Mouse (Mus musculus) adrenal gland, adult 18-20 months (tissue): ENCODE measurements around the gene Herc4. TPM values are rescaled to one million over a fixed set of nuclear protein-coding genes. Genes with fewer than 3 reads are reported as not detected.
A peak's percentile ranks its signal among the peaks of the same experiment; 100 is the strongest.

Source experiments
- DNase-seq, 2 experiments: peaks; one replicate each; pipeline ENCODE4 v3.0.0; 2021 to 2022; ENCODE audit warnings: low spot score in 2 of 2
- long read RNA-seq, 2 experiments: library from polyadenylated mRNA; stranded (forward); transcript quantifications; one replicate each; pipeline ENCODE4 v2.0.0; 2021
- total RNA-seq, 2 experiments: library from RNA; stranded (reverse); gene quantifications; 1 replicate in 1 of 2; 2 replicates in 1 of 2; pipeline ENCODE4 v1.2.3; 2021

Herc4 gene
- 100 to 1,000 TPM; 132 to 179 TPM for total RNA-seq
- long read RNA-seq, experiment 1, transcript Herc4-201 (25 exons, 3,898 nt), result major isoform, 36 of 89 reads
- long read RNA-seq, experiment 1, transcript Herc4-208 (26 exons, 3,914 nt), result minor isoform, 25 of 89 reads
- long read RNA-seq, experiment 1, partial matches to known transcripts, result 10 of 89 reads
- long read RNA-seq, experiment 1, other reads (novel, unspliced or antisense), result 18 of 89 reads
- long read RNA-seq, experiment 2, transcript Herc4-208 (26 exons, 3,914 nt), result minor isoform, 27 of 201 reads
- long read RNA-seq, experiment 2, transcript Herc4-201 (25 exons, 3,898 nt), result major isoform, 111 of 201 reads
- long read RNA-seq, experiment 2, partial matches to known transcripts, result 16 of 201 reads
- long read RNA-seq, experiment 2, other reads (novel, unspliced or antisense), result 47 of 201 reads

DNA sequence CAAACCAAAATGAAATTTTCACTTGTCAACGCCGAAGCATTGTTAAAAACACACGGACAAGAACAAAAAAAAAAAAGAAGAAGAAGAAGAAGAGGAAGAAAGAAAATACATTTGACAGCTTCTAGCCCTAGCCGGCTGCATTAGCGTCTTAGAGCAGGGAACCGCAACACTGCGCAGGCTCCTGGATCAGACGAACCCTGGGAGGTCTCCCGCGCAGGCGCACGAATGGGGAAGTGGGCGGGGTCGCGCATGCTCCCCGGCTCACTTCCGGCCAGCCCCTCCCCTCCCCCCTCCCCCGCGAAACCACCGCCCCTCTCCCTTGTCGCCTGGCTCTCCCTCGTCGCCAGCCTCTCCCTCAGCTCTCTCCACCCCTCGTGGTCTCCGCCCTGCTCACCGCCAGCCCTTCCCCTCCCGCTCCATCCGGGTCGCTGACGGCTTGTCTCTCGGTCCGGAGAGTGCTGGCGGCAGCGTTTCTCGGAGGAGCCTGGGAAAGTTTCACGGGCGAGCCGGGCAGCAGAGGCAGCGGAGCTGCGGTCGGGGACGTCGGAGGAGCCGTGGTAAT, at the start of gene Herc4:
Herc4 (plus strand) TSS at position 318 of the 562 bp plus-strand sequence.
- peak; percentile 96 for DNase-seq

DNA sequence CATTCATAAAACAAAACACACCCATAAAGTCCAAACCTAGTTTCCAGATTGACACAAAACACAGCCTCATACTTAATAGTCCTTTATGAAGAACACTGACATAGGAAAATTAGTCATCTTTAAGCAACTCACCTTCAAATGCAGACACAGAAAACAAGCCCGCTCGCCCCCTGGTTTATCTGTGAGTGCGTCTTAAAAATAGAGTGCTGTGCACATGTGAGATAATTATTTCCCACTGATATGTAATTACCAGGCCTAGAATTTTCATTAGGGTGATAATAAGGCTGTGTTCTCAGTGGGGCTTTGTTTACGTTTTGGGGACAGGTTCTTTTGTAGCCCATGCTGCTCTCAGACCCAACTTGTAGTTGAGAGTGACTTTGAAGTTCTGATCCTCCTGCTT, 44.6 kb upstream of the Herc4 start:
- DNase-seq, result no peak

DNA sequence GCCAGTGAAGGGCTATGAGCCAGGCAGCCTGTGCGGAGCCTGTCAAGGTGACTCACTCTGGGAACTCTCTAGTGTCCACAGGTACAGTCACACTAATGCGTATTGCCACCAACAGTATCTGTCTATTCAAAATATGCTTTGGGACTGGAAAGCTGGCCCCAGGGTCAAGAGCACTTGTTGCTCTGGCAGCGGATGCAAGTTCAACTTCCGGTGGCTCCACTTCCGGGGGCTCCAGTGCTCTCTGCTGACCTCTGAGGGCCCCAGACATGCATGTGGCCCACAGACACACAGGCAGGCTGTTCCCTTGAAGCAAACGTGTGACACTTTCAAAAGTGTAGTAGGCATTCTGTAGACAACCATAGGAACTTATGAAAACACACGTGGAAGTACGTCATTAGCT, 42.1 kb upstream of the Herc4 start:
- no peak for DNase-seq

DNA sequence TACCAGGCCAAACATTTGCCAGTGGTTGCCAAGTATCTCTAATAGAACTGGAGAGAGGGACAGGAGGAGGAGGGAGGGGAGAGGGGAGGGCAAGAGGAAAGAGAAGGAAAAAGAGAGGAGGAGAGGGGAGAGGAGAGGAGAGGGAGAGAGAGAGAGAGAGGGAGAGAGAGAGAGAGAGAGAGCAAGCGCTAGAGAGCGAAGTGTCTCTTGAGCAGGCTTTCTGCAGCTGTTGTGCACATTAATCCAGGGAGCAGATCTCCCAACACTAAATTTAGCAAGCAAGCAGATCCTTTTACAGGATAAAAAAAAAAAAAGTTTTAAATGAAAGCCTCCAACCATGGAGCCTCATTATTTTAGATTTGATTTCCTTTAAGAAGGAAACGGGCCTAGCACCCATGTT, 40.6 kb upstream of the Herc4 start:
- DNase-seq, result no peak

DNA sequence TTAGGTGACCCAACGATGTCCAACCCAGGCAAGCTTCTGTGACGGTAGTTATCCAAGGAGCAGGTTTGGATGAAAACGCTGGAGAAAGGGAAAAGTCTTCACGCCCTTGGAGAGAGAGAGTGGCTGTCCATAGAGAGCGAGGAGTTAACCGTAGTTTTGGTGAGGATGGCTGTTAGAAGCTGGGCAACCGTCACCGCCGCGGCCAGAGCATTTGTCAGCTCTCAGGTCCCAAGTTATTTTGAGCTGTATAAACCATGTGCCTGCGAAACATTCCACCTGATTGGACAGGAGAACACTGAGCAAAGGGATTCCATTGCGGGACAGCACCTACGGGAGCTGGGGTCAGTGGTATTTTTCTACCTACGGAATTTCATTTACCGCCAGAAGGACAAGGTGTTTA, 39.9 kb upstream of the Herc4 start, which contains the start of gene Mypn:
Mypn (minus strand) TSS at position 225 of the 400 bp plus-strand sequence.
- no peak for DNase-seq

DNA sequence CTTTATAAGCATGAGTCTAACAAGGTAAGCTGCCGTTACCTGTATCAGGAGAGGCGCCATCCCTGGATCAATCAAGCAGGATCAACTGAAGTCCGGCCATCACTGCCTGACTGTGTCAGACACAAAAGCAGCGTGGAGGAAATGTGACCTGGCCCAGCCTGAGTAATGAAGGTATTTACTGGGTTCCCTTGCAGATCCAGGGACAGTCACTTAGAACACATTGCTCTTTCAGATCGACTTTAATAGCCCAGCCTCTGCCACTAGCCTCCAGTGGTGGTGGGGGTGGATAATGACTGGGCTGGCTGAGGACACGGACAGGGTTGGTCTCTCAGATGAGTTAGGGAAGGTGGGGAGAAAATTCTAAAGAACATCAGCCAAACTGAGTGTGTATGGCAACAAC, 34.7 kb upstream of the Herc4 start:
- no peak for DNase-seq

DNA sequence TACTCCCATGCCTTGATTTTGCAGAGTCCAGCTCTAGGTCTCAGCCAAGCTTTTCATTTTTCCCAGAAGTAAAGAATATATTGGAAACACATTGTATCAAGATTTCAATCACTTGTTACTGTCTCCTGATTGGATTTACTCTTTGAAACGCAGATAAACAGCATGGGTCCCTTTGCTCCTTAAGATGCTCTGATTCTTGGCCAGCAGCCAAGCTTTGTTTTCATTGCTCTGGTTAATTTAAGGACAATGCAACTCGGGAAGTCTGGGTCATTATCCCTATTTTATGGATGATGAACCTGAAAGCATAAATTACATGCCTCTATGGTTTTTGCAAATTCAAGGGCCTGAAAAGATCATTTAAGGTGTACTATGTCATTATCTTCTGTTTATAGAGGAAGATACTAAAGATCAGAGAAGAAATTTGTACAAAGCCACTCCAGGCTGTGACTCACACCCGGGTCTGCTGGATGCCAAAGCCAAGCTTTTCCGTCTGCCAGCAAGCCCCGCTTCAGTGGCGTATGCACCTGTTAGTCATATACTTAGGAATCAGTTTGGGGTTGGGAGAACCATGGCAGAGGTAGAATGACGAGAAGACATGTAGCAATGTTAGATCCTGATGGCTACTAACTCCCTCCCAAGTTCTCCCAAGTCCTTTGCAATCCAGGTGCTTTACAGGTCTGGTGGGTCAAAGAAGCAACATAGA, 22.4 kb upstream of the Herc4 start:
- DNase-seq, result no peak

DNA sequence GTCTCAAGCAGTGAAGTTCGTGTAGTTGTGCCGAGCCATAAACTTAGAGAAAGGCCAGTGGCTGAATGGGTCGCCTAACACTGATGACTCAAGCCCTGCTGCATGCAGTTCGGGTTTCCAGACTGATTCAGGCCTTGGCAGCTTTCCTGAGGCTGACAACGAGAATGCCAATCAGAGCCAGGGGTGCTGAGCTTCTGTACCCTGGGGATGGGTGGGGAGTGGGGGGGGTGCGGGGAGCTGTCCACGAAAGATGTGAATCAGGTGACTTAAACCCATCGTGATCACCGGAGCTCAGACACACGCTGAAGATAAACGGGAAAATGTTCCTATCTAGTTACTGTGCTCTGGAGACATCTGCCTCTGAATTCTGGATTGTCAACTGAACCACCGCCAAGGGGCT, 19.3 kb upstream of the Herc4 start:
- DNase-seq, result peak in 1 of 2 experiments; percentile 33

DNA sequence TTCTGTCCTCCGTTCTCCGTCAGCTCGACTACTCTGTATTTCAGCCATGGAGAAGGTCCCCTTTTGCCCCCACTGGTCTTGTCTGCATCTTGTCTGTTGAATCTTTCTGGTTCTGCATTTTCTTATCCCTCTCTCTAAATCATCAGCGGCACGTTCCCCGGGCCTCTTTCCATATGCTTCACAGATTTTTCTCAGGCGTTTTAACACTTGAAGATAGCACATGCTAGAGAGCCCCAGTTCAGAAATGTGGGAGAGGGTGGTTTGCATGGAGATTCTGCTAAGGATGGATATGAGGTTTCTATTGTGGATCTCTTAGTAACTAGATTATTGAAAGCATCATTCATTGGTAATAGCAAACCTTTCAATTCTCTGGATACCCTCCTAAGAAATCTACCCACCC, 13.3 kb upstream of the Herc4 start:
- no peak for DNase-seq

DNA sequence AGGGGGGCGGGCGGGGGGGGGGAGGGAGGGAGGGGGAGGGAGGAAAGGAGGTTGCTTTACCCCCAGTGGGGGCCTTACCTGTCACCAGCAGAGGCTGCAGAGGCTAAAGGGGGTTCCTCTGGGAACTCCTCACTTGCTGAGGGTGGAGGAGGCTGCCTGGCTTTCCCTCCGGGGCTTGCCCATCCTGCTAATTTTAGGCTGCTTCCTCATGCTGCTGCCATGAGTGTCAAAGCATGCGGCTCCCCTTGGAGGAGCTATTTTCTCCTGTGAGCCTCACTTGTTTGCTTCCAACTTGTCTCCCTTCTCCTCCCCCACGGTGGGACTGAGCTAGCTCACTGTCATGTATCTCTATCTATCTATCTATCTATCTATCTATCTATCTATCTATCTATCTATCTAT, 12.8 kb upstream of the Herc4 start:
- no peak for DNase-seq

DNA sequence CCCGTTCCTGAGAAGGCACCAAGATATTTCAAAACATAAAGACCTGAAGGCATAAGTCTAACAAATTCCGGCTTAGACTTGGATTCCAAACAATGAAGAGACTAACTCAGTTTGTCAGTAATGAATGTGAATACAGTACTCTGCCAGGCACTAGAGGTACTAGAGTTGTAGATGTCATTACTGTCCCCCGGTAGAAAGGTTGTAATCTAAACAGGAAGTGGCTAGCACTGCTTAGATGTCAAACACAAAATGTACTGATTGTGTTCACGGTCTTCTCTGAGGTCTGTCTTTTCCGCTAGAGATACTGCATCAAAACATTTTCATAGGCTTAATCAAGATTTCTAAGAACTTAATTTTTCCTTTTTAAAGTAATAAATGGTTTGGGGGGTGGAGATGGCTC, 12.0 kb upstream of the Herc4 start:
- no peak for DNase-seq

DNA sequence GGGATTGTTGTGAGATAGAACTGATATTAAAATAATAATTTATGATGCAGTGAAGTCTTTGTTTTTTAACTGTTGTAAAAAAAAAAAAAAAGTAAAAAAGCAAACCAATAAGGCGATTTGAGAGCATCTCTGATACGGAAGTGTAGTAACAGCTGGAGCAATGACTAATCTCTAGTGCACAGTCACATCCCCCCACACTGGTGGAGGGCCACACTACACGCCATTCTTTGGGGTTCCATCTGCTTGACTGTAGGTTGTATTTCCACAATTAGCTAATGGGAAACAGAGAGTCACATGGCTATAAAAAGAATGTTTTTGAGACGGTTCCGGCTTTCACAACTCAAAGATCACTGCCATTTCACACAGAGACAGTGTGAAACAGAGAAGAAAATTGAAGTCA, 9.5 kb upstream of the Herc4 start:
- DNase-seq, result no peak

DNA sequence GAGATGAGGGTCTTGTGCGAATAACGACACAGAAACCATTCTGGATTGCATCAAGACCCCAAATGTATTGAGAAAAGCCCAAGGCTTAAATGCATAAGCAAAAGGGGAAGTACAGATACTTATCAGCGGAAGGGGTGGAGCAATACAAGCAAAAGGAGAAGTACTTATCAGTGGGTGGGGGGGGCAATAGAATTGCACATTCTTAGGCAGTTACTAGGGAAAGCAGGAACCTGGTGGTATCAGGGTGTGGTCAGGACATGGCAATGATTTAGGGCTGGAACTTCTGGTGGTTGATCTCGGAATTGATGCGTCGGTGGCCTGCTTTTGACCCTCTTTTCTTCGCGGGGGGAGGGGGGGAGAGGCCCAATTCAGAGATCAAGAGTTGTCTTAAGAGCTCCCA, 7.7 kb upstream of the Herc4 start:
- no peak for DNase-seq

DNA sequence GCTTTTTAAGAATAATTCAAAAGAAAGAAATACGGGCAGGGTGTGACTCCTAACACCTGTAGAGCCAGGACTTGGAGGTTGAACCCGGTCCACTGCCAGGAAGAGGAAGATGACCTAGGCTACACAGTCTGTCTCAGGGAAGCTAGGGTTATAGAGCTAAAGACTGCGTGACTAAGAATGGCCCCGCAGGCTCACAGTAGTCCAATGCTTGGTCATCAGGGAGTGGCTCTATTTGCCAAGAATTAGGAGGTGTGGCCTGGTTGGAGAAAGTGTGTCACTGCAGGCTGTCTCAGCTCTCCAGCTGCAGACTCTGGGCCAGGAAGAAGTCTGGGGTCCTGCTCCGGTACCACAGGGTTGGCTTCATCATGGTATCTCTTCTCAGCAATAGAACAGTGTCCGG, 6.9 kb upstream of the Herc4 start:
- DNase-seq, result no peak

DNA sequence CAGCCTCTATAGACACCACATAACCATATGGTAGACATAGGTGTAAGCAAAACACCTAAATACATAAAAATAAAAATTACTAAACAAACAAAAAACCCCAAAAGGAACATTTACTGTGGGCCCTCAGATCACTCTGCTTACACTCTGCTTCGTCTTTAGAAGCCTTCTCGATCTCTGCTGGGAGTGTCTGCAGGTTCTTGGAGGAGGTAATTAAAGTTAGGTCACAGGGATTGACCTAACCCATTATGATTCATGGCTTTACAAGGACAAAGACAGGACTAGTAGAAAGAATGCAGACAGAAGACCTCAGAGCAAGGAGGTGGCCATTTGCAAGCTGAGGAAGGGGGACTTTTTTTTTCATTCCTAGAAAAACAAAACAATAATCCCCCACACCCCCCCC, 6.4 kb upstream of the Herc4 start:
- peak in 1 of 2 experiments; percentile 1 for DNase-seq

DNA sequence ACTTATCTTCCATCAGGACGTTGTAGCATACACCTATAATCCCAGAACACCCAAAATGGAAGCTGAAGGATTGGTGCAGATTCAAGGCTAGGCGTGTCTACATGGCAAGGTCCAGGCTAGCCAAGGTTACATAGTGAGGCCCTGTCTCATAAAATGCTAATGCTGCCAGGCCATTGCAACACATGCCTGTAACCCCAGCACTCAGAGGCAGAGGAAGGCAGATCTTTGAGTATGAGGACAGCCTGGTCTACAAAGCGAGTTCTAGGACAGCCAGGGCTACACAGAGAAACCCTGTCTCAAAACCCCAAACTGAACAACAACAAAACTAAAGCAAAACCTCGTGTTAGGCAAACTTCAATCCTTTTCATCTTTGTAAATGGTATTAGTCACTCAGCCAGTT, 5.5 kb upstream of the Herc4 start:
- no peak for DNase-seq

DNA sequence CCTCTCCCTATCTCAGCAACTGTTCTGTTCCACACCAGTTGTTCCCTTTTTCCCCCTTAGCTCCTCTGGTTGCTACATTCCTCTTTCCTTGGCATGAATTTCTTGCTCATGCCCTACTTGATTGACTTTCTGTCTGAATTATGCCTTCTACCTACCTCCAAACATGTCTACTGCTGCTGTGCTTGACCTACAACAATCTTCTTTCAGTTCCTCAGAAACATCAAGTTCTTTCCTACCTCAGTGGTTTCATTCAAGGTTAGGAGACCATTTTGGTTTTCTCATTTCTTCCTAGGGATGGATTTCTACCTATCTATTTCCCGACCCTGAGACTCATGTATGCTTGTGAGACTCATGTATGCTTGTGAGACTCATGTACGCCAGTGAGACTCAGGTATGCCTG, 3.8 kb upstream of the Herc4 start:
- DNase-seq, result peak in 1 of 2 experiments; percentile 1

DNA sequence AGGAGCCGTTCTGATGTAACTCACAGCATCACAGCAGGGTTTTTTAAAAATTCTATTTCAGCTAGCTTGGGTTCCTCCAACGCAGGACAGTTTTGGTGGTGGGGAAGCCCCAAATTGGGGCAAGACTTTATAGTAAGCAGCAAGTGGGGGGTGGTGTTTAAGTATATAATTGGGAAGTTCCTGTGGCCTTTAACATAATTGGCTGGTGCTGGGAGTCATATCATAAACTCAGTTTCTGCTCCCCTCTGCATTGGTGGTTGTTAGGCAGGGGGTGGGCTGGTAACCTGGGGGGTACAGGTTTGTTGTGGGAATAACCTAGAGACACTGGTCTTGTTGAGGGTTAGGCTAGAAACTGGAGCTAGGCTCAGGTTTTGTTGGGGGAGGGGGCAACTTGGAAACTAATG, 2.7 kb upstream of the Herc4 start:
- DNase-seq, result no peak

DNA sequence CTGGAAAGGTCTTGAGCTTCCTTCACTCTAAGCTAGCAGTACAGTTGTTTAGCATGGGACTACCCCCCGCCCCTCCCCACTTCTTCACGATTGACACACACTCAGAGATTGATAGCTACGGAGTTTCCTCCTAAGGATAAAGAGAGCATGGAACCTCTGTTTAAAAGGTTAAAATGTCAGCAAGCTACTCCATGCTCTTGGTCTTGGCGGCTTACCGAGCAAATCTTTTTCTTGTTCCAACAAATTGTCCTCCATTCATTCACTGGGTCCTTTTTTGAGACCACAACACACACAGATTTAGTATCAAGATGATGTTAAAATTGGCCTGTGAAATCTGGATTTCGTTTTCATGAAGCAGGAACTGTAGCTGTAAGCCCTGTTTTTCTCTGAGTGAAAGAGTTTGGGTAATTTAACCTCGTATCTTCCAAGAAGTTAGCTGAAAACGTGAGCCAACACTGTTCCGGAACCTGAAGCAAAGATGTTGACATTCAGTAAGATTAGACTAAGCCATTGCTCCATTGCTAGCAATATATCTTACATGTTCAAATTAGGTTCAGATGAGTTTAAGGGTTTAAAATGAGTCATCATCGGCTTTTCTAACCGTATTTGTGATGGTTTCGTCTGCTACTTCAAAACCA, 693 bp upstream of the Herc4 start:
- DNase-seq, result no peak

DNA sequence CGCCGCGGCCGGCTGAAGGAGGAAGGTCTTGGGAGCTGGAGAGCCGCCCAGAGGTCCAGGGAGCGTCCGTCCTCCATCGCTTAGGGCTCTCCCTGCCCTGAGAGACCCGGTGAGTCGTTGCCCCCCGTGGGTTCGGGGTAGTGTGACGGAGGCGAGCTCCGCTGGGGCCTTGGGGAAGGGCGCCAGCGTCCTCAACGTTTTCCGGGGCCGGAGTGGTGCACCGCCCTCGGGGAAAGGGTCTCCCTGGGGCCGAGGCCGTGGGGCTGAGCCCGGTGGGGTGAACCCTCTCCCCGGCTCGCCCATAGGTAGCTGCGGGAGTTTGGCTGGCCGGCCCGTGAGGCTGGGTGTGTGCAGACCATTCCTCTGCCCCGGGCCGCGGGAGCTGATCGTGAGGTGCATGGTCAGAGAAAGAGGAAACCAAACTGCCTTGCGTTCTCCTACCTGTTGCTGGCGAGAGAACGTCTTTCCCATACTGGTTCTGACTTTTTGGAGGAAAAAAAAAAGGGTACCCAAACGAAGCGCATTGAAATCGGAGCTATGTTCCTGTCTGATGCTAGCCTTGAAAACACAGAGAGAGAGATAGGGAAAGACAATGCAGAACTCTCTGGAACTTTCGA, 553 bp downstream of the Herc4 start:
- DNase-seq, result peak in 1 of 2 experiments; percentile 59

DNA sequence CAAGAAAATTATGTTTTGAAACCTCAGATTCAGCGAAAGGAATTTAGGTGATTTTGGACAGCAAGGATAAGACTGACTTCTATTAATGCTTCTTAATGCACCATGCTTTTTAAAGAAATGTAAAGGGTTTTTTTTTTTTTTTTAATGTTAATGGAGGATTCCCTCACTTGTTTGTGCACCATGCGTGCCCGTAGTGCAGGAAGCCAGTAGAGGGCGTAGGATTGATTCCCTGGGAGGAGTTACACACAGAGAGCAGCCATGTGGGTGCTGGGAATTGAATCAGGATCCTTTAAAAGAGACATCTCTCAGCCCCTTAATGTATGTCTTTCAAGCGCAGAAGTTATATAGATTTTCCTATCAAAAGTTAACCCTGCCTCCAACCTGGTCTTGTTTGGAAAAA, 1.1 kb downstream of the Herc4 start:
- no peak for DNase-seq
